Mouse (Mus musculus) G1E (cell line): ENCODE data around the gene Smyd2. TPM values are rescaled to one million over a fixed set of nuclear protein-coding genes. Genes with fewer than 3 reads are reported as not detected.

Experiments
- ATAC-seq: 2 replicates; pipeline ENCODE4 v1.8.0; 2016; ENCODE audit warnings: mild to moderate bottlenecking; ENCODE audit not compliant: insufficient number of reproducible peaks, poor library complexity, low FRiP score, severe bottlenecking; ENCODE audit errors: extremely low read depth
- DNase-seq: peaks from one replicate; pipeline ENCODE4 v3.0.0; 2012; ENCODE audit warnings: low spot score
- H3K27me3 ChIP-seq: 2 replicates; pipeline ENCODE4 v1.6.1; 2012; ENCODE audit warnings: mild to moderate bottlenecking, low read length, inconsistent platforms; ENCODE audit not compliant: insufficient read depth
- H3K36me3 ChIP-seq: replicated peaks from 2 replicates; pipeline ENCODE3; 2012; ENCODE audit warnings: mild to moderate bottlenecking, inconsistent platforms
- H3K4me1 ChIP-seq: 2 replicates; pipeline ENCODE4 v1.6.1; 2012; ENCODE audit warnings: low read depth, low read length, inconsistent platforms, mixed read lengths; ENCODE audit not compliant: insufficient read depth
- H3K4me3 ChIP-seq: 2 replicates; pipeline ENCODE4 v1.5.1; 2012; ENCODE audit warnings: low read depth, mild to moderate bottlenecking, inconsistent platforms, low read length, moderate library complexity, mixed read lengths
- H3K9me3 ChIP-seq: replicated peaks from 2 replicates; pipeline ENCODE4 v1.6.1; 2012; ENCODE audit warnings: inconsistent platforms
- CTCF ChIP-seq: IDR thresholded peaks from 2 replicates; pipeline ENCODE4 v1.5.1; 2012; ENCODE audit warnings: low read depth, low read length, inconsistent platforms, mixed read lengths
- GATA1 ChIP-seq: IDR thresholded peaks from 2 replicates; pipeline ENCODE4 v1.6.1; 2012; ENCODE audit warnings: borderline replicate concordance, low read length, inconsistent platforms, mixed read lengths
- GATA2 ChIP-seq: IDR thresholded peaks from 2 replicates; pipeline ENCODE4 v1.6.1; 2012; ENCODE audit warnings: low read depth, low read length, inconsistent platforms, borderline replicate concordance
- POLR2AphosphoS5 ChIP-seq: IDR thresholded peaks from 2 replicates; pipeline ENCODE4 v1.6.1; 2012; ENCODE audit warnings: low read depth, low read length, inconsistent platforms; ENCODE audit not compliant: insufficient replicate concordance
- TAL1 ChIP-seq: conservative IDR thresholded peaks from 2 replicates; pipeline ENCODE4 v1.6.1; 2012; ENCODE audit warnings: low read depth, low read length, inconsistent platforms, mixed read lengths
- polyA plus RNA-seq: library from polyadenylated mRNA; stranded (reverse); fragments of >175 nt; gene quantifications from 2 replicates; pipeline ENCODE4 v1.2.3, GENCODE M21; 2012
- total RNA-seq, 2 experiments: library from RNA; stranded (forward) in 1 of 2; stranded (reverse) in 1 of 2; fragments of 200-1000 nt in 1 of 2; fragments of >200 nt in 1 of 2; fragmentation: Nextera tagmentation in 1 of 2; gene quantifications; 2 replicates each; pipeline ENCODE4 v1.2.3; 2014 to 2017

Smyd2 gene
- total RNA-seq (2014; fragmentation: Nextera tagmentation): not detected in 2 replicates
- total RNA-seq (2017): not detected in 2 replicates
- not detected in 2 replicates for polyA plus RNA-seq

DNA sequence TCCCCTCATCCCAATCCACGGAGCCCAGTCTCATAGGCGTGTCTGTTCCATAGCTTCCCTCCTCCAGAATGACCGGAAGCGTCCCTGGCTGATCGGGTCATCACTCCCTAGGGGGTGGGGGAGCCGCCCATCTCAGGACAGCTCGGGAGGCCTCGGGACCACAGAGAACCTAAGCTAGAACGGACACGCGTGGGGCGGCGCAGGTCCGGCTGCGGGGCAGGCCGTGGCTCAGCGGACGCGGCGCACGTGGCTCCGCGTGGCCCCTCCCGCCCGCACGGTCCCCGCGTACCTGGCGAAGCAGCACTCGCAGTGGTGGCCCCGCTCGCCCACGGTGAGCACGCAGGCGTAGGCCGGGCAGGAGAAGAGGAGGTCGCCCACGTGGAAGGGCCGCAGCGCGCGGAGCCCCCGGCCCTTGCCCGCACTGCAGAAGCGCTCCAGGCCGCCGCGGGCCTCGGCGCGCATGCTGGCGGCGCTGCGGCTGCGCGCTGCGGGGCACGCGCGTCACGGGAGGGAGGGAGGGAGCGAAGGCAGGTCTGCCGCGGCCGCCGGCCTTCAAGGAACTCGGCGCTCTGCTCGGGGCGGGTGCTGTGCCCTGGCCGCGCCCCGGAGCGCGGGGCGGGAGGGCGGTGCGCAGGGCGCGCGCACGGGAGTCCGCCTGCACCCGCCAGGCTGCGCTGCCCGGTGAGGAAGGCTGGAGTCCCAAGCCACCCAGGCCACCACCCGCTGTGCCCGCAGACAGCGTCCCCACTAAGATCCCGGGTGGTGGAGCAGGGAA is at the start of gene Smyd2:
Smyd2 (minus strand) TSS at position 546 of the 775 bp plus-strand sequence.
- Histone ChIP-seq H3K27me3 (no peaks in the 10 kb centered on the region), H3K4me1 (no peaks in the 10 kb centered on the region), H3K4me3 (no peak within 1 kb of the TSS; the same call in 1 of the 2 replicates), H3K36me3 (no peaks in the 10 kb centered on the region), H3K9me3 (peaks cover 80% of the 10 kb centered on the region)
- DNase-seq (no peak), ATAC-seq (no peak)
- TF ChIP-seq GATA1 (no peak), GATA2 (no peak), CTCF (no peak), TAL1 (no peak), POLR2AphosphoS5 (no peak)

- no peak for DNase-seq
- Histone ChIP-seq H3K4me1 (no peaks in the 10 kb centered on the region), H3K27me3 (no peaks in the 10 kb centered on the region), H3K36me3 (no peaks in the 10 kb centered on the region), H3K9me3 (peaks cover 64% of the 10 kb centered on the region), H3K4me3 (no peak overlapping the region)
- ATAC-seq: no peak
- TF ChIP-seq GATA1 (no peak), POLR2AphosphoS5 (no peak), CTCF (no peak), GATA2 (no peak), TAL1 (no peak)
Observed at GRCm38 (mm10) chr1:189970381-189970780, 48.2 kb upstream of the Smyd2 start.

DNA sequence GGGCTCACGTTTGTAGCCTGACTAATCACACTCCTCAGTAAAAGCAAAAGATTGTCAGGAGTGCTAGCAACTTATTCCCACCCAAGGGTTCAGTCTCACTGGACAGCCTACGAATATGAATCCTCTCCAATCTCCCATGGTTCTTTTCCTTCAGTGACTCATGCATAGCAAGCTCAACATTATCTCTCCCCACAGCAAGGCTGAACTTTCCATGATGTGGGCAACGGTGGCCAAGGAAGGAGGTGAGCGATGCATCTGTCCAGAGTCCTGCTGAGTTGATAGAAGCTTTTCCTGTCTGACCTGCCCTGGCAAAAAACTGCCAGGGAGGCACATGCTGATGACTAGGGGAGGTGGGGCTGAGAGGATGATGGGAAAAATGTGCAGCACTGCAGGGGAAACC is 45.9 kb upstream of the Smyd2 start:
- Histone ChIP-seq H3K9me3 (peaks cover 61% of the 10 kb centered on the region), H3K36me3 (no peaks in the 10 kb centered on the region), H3K27me3 (no peaks in the 10 kb centered on the region), H3K4me3 (no peak overlapping the region), H3K4me1 (no peaks in the 10 kb centered on the region)
- no peak for ATAC-seq
- no peak for DNase-seq
- TF ChIP-seq POLR2AphosphoS5 (no peak), GATA2 (no peak), TAL1 (no peak), CTCF (no peak), GATA1 (no peak)

- Histone ChIP-seq H3K27me3 (no peaks in the 10 kb centered on the region), H3K9me3 (peaks cover 68% of the 10 kb centered on the region), H3K4me1 (no peaks in the 10 kb centered on the region), H3K36me3 (no peaks in the 10 kb centered on the region), H3K4me3 (no peak overlapping the region)
- DNase-seq: no peak
- no peak for ATAC-seq
- no peak for TF ChIP-seq GATA2
- TF ChIP-seq GATA1: no peak
- TF ChIP-seq TAL1: no peak
- TF ChIP-seq POLR2AphosphoS5: no peak
- no peak for TF ChIP-seq CTCF
Observed at GRCm38 (mm10) chr1:189960481-189960880, 38.3 kb upstream of the Smyd2 start.

- Histone ChIP-seq H3K9me3 (peaks cover 67% of the 10 kb centered on the region), H3K27me3 (no peaks in the 10 kb centered on the region), H3K4me3 (no peak overlapping the region), H3K36me3 (no peaks in the 10 kb centered on the region), H3K4me1 (no peaks in the 10 kb centered on the region)
- ATAC-seq: no peak
- TF ChIP-seq GATA1 (no peak), POLR2AphosphoS5 (no peak), CTCF (no peak), GATA2 (no peak), TAL1 (no peak)
- no peak for DNase-seq
Observed at GRCm38 (mm10) chr1:189959802-189960201, 37.6 kb upstream of the Smyd2 start.

DNA sequence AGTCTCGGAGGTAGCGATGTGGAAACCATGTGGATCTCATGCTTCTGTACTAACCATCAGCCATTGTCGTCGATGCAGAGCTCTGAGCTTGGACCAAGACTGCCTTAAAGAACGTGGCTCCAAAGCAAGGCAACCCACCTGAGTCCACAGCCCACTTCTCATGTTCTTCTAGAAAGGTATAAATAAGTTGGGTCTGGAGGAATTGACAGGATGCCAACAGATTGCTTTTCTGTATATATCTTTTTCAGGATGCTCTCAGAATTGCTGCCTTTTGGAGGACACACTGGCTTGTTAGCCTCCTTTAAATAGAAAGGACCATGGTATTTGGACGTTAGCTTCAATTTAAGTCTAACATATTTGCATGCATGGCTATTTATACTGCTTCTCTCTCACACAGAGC is 29.7 kb upstream of the Smyd2 start:
- no peak for ATAC-seq
- Histone ChIP-seq H3K9me3 (peaks cover 47% of the 10 kb centered on the region), H3K4me1 (no peaks in the 10 kb centered on the region), H3K27me3 (no peaks in the 10 kb centered on the region), H3K36me3 (no peaks in the 10 kb centered on the region), H3K4me3 (no peak overlapping the region)
- DNase-seq: no peak
- TF ChIP-seq POLR2AphosphoS5 (no peak), CTCF (no peak), GATA1 (no peak), GATA2 (no peak), TAL1 (no peak)
